Mouse (Mus musculus) heart, adult 2 months (tissue): ENCODE measurements around the gene Fgfr2.

ENCODE experiments used
- CTCF ChIP-seq: fragments of 200-600 bp; IDR thresholded peaks from 2 replicates; pipeline ENCODE4 v1.8.1; 2022; ENCODE audit warnings: antibody characterized with exemption, mild to moderate bottlenecking, moderate library complexity
- POLR2A ChIP-seq: fragments of 200-500 bp; IDR thresholded peaks from 2 replicates; pipeline ENCODE4 v1.6.1; 2011; ENCODE audit warnings: mild to moderate bottlenecking, low read depth, low read length, control low read depth; ENCODE audit not compliant: insufficient read depth

GRCm38 (mm10) chr7:130978545-130978944 is 2144.6 kb downstream of the Fgfr2 start:
- TF ChIP-seq CTCF (no peak), POLR2A (no peak)
